Mouse (Mus musculus): ENCODE results near the gene Zbtb2. TPM values are rescaled to one million over a fixed set of nuclear protein-coding genes. Genes with fewer than 3 reads are reported as not detected.

Zbtb2 gene
- polyA plus RNA-seq, 1 experiment from 2014 or later: 9.2 TPM

- 11% methylated on average over 5 of the region's 5 CpGs for WGBS
- Histone ChIP-seq H3K4me3 (ENCODE audit: low read depth, low read length) (peak overlapping the region; percentile 57), H3K27me3 (replicated peaks; ENCODE audit: insufficient read depth, low read length) (no peaks in the 10 kb centered on the region), H3K9ac (replicated peaks; ENCODE audit: low read depth) (peak overlapping the region; percentile 52), H3K4me1 (ENCODE audit: insufficient read depth, low read depth, low read length) (peaks cover 8% of the 10 kb centered on the region; the same call in 1 of the 2 replicates), H3K27ac (ENCODE audit: low read length) (peak overlapping the region; percentile 34; the same call in 1 of the 2 replicates), H3K36me3 (ENCODE audit: insufficient read depth, low read length) (no peaks in the 10 kb centered on the region), H3K9me3 (ENCODE audit: low read length) (no peaks in the 10 kb centered on the region), H3K4me2 (replicated peaks; ENCODE audit: low read depth, low read length) (peak overlapping the region; percentile 72)
- ATAC-seq (no peak), DNase-seq (ENCODE audit: low spot score) (no peak)
- TF ChIP-seq EP300 (IDR thresholded peaks at IDR 0.05) (no peak), CTCF (IDR thresholded peaks at IDR 0.05) (no peak)
Measured at GRCm38 (mm10) chr10:4431746-4432122, 43.8 kb upstream of the Zbtb2 start.

- Histone ChIP-seq H3K9me3 (ENCODE audit: low read length) (no peaks in the 10 kb centered on the region), H3K4me1 (ENCODE audit: insufficient read depth, low read depth, low read length) (peaks cover 8% of the 10 kb centered on the region; the same call in 1 of the 2 replicates), H3K36me3 (ENCODE audit: insufficient read depth, low read length) (peaks cover 4% of the 10 kb centered on the region; the same call in 1 of the 2 replicates), H3K4me3 (ENCODE audit: low read depth, low read length) (no peak overlapping the region), H3K9ac (replicated peaks; ENCODE audit: low read depth) (no peak overlapping the region), H3K27ac (ENCODE audit: low read length) (no peak overlapping the region), H3K27me3 (replicated peaks; ENCODE audit: insufficient read depth, low read length) (no peaks in the 10 kb centered on the region), H3K4me2 (replicated peaks; ENCODE audit: low read depth, low read length) (no peak overlapping the region)
- no peak for ATAC-seq
- no peak for TF ChIP-seq CTCF (IDR thresholded peaks at IDR 0.05)
- TF ChIP-seq EP300 (IDR thresholded peaks at IDR 0.05): no peak
- WGBS: 81% methylated on average over 3 of the region's 3 CpGs
- DNase-seq (ENCODE audit: low spot score): no peak
Measured at GRCm38 (mm10) chr10:4430826-4431225, 42.9 kb upstream of the Zbtb2 start.

GRCm38 (mm10) chr10:4430399-4430798, 42.5 kb upstream of the Zbtb2 start:
- no peaks in the 10 kb centered on the region for H3K27me3 ChIP-seq (replicated peaks; ENCODE audit: insufficient read depth, low read length)
- WGBS: 87% methylated on average over 8 of the region's 8 CpGs
- H3K4me3 ChIP-seq (ENCODE audit: low read depth, low read length): no peak overlapping the region
- no peak overlapping the region for H3K9ac ChIP-seq (replicated peaks; ENCODE audit: low read depth)
- H3K9me3 ChIP-seq (ENCODE audit: low read length): no peaks in the 10 kb centered on the region
- TF ChIP-seq CTCF (IDR thresholded peaks at IDR 0.05): no peak
- ATAC-seq (no peak), DNase-seq (ENCODE audit: low spot score) (no peak)
- no peak overlapping the region for H3K4me2 ChIP-seq (replicated peaks; ENCODE audit: low read depth, low read length)
- H3K36me3 ChIP-seq (ENCODE audit: insufficient read depth, low read length): peaks cover 6% of the 10 kb centered on the region; the same call in 1 of the 2 replicates
- H3K27ac ChIP-seq (ENCODE audit: low read length): no peak overlapping the region
- H3K4me1 ChIP-seq (ENCODE audit: insufficient read depth, low read depth, low read length): peaks cover 8% of the 10 kb centered on the region; the same call in 1 of the 2 replicates

- DNase-seq (ENCODE audit: low spot score) (no peak), ATAC-seq (no peak)
- H3K36me3 ChIP-seq (ENCODE audit: insufficient read depth, low read length): peaks cover 6% of the 10 kb centered on the region; the same call in 1 of the 2 replicates
- peak; percentile 51 for TF ChIP-seq CTCF (IDR thresholded peaks at IDR 0.05)
- TF ChIP-seq EP300 (IDR thresholded peaks at IDR 0.05): no peak
- no peaks in the 10 kb centered on the region for H3K4me1 ChIP-seq (ENCODE audit: insufficient read depth, low read depth, low read length)
- WGBS: 69% methylated on average over 8 of the region's 8 CpGs
- no peak overlapping the region for H3K4me3 ChIP-seq (ENCODE audit: low read depth, low read length)
- H3K9me3 ChIP-seq (ENCODE audit: low read length): no peaks in the 10 kb centered on the region
- H3K4me2 ChIP-seq (replicated peaks; ENCODE audit: low read depth, low read length): no peak overlapping the region
- H3K9ac ChIP-seq (replicated peaks; ENCODE audit: low read depth): no peak overlapping the region
- H3K27me3 ChIP-seq (replicated peaks; ENCODE audit: insufficient read depth, low read length): no peaks in the 10 kb centered on the region
- no peak overlapping the region for H3K27ac ChIP-seq (ENCODE audit: low read length)
Measured at GRCm38 (mm10) chr10:4425245-4425644, 37.3 kb upstream of the Zbtb2 start.

- H3K27me3 ChIP-seq (replicated peaks; ENCODE audit: insufficient read depth, low read length): no peaks in the 10 kb centered on the region
- no peaks in the 10 kb centered on the region for H3K9me3 ChIP-seq (ENCODE audit: low read length)
- no peak for TF ChIP-seq CTCF (IDR thresholded peaks at IDR 0.05)
- TF ChIP-seq EP300 (IDR thresholded peaks at IDR 0.05): no peak
- H3K4me2 ChIP-seq (replicated peaks; ENCODE audit: low read depth, low read length): no peak overlapping the region
- 88% methylated on average over 1 of the region's 1 CpGs for WGBS
- no peak overlapping the region for H3K9ac ChIP-seq (replicated peaks; ENCODE audit: low read depth)
- peaks cover 15% of the 10 kb centered on the region for H3K36me3 ChIP-seq (ENCODE audit: insufficient read depth, low read length)
- H3K4me3 ChIP-seq (ENCODE audit: low read depth, low read length): no peak overlapping the region
- no peaks in the 10 kb centered on the region for H3K4me1 ChIP-seq (ENCODE audit: insufficient read depth, low read depth, low read length)
- H3K27ac ChIP-seq (ENCODE audit: low read length): no peak overlapping the region
- ATAC-seq (no peak), DNase-seq (ENCODE audit: low spot score) (no peak)
Measured at GRCm38 (mm10) chr10:4407191-4407590, 19.3 kb upstream of the Zbtb2 start.

DNA sequence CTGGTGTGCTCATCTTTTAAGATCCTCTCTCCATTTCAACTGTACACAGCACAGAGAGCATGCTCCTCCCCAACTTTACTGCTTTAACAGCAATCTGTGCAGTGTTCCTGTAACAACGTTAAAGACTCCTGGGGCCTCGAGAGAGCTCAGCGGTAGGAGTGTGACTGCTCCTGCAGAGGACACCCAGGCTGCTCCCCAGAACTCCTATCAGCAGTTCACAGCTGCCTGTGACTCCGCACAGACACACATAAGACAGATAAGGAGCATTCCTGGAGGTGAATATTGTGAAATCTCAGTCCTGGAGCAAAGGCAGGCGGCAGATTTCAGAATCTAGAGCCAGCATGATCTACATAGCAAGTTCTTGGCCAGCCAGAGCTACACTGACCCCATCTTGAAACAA, 17.6 kb upstream of the Zbtb2 start:
- WGBS: 64% methylated on average over 5 of the region's 5 CpGs
- Histone ChIP-seq H3K27me3 (replicated peaks; ENCODE audit: insufficient read depth, low read length) (no peaks in the 10 kb centered on the region), H3K9ac (replicated peaks; ENCODE audit: low read depth) (no peak overlapping the region), H3K27ac (ENCODE audit: low read length) (no peak overlapping the region), H3K4me2 (replicated peaks; ENCODE audit: low read depth, low read length) (no peak overlapping the region), H3K4me1 (ENCODE audit: insufficient read depth, low read depth, low read length) (no peaks in the 10 kb centered on the region), H3K4me3 (ENCODE audit: low read depth, low read length) (no peak overlapping the region), H3K36me3 (ENCODE audit: insufficient read depth, low read length) (peaks cover 15% of the 10 kb centered on the region), H3K9me3 (ENCODE audit: low read length) (no peaks in the 10 kb centered on the region)
- DNase-seq (ENCODE audit: low spot score) (no peak), ATAC-seq (peak; percentile 16; the same call in 1 of the 2 replicates)
- TF ChIP-seq EP300 (IDR thresholded peaks at IDR 0.05): no peak
- no peak for TF ChIP-seq CTCF (IDR thresholded peaks at IDR 0.05)

Measured in lung, postnatal 0 days (tissue).